Mouse (Mus musculus) right cerebral cortex, adult 2 months (tissue): Measurements from ENCODE around the gene Olfr585.

Experiments used
- DNase-seq, 2 experiments: peaks; one replicate each; pipeline ENCODE4 v3.0.0; 2021 to 2022; ENCODE audit warnings: low spot score in 2 of 2

The Olfr585 gene

DNA sequence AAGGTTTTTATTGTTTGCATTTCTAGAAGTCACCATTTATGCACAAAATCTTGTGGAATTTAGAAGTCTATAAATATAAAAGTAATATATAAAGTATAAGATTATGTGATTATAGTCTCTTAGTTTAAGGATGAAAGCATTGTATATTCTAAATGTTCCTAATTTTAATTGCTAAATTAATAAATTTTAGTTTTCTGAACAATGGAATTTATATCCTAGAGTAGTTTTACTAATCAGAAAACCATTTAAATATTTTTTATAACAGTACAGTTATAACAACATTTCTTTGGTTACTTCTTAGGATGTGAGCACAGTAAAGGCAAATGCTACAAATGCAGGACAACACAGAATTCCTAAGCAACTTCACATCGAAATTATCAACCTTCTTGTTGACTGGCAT, at the start of gene Olfr585:
TSS of gene Olfr585 (plus strand) at position 301 of the 400 bp plus-strand sequence.
- DNase-seq = no peak

DNA sequence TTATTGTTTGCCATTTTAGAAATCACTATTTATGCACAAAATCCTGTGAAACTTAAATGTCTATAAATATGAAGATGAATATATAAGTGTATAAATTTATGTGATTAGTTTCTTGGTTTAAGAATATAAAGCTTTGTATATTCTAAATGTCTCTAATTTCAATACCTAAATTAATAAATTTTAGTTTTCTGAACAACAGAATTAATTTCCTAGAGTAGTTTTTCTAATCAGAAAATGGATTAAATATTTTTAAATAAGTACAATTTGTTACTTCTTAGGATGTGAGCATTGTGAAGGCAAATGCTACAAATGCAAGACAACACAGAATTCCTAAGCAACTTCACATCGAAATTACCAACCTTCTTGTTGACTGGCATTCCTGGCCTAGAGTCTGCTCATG, 46.5 kb upstream of the Olfr585 start, which contains the start of gene Olfr583:
TSS of gene Olfr583 (plus strand) at position 301 of the 400 bp plus-strand sequence.
- no peak for DNase-seq

DNA sequence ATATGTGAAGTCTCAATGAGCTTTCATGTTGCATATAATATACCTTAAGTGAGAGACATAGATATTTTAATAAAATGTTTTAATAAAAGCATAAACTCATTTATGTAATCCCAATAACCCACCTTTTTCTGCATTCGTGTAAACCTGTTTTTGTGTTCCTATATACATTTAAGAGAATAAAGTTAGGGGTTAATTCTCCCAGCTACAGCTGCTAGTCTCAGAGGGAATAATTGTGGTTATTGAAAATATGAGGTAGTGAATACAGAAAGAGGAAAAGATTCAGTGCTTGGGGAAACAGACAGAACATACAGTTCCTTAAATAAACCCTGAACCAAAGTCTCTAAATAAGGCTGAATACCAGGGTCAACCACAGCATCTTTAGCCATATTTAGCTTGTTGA, 15.9 kb upstream of the Olfr585 start, which contains the start of gene Olfr584:
TSS of gene Olfr584 (plus strand) at position 301 of the 400 bp plus-strand sequence.
- no peak for DNase-seq

DNA sequence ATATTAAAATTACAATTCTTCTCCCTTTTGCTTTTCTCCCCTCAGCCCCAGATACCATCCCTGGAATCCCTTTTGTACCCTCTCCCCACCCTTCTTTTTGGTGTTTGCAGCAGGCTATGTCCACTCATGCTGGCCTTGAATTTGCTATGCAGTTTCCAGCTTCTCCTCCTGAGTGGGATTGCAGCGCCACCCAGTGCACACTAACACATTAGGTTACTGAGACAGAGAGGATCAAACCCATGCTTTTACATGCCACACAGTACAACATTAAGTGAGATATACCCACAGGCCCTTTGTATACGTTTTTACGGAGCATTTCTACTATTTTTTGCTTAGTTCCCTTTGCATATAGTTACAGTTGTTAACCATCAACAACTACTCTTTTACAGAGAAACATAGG, 21.9 kb downstream of the Olfr585 start:
- DNase-seq = no peak

DNA sequence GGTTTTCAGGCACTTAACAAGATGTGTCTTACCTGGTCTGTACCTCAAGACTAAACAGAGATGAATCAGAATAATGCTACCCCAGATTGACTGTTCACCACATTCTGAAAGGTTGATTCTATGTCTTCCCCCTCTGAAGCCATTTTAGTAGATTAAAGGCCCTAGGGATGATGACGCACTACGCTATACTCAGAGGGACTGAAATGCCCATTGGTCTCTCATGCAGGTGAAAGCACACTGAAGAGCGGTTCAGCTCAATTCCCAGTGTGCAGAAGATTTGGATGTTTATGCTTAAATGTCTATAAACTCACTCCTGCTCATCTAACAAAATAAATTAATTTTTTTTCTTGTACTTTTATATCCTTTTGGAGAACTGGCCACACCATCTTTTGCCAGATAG, 28.0 kb downstream of the Olfr585 start, which contains the start of gene Olfr586:
TSS of gene Olfr586 (minus strand) at position 101 of the 400 bp plus-strand sequence.
- no peak for DNase-seq

DNA sequence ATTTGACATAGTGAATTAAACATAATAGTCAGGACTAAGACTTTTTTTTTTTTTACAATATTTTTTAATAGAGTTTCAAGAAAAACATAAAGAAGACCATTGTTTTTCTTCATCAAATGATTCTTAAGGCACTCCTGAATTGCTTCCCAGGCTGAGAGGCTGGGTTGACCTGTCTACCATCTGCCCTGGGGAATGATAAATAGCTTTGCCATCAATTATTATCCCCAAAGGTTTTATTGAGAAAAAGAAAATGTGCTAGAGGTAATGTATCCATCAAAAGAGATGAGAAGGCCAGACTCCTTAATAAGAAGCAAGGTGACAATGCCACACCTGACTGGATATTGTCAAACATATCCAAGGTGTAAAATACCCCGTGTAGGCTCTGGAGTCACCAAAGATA, 43.1 kb downstream of the Olfr585 start, which contains the start of gene Olfr588-ps1:
TSS of gene Olfr588-ps1 (plus strand) at position 301 of the 400 bp plus-strand sequence.
- no peak for DNase-seq
